Mouse (Mus musculus): ENCODE results near the gene Olfr447. TPM values are rescaled to one million over a fixed set of nuclear protein-coding genes. Genes with fewer than 3 reads are reported as not detected.
A peak's percentile ranks its signal among the peaks of the same experiment; 100 is the strongest.

Olfr447 gene
- total RNA-seq (2014; fragmentation: Nextera tagmentation) (not detected in 2 replicates), total RNA-seq (2017) (not detected in 2 replicates)

- no peak for ATAC-seq (replicated peaks; ENCODE audit: poor library complexity, severe bottlenecking)
Observed at GRCm38 (mm10) chr6:42908578-42908977, at the start of gene Olfr447. Gene Olfr447, plus strand, starts transcription at chr6:42908878.

DNA sequence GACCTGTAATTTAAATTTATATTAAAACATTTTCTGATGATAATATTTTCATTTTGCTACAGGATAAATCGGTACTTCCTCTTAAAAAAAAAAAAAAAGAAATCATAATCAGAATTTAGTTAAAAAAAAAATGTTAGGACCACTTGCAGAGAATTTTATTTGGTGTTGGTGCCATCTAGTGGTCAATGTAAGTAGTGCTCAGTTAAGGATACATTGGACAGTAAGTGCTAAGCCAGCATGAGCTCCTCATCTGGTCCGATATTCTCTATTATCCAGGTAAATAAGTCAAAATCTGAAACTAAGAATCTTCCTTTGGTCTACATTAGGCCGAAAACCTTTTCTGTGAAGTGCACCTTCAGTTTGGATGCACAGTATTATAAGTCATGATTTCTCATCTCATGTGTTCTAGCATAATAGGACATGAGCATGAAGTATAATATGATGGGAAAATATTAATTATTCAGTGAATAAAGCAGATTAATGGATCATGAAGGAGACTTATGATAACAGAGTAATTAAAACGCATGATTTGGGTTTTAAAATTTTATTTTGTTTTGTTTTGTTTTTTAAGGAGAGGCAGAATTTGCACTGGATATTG, 48.4 kb upstream of the Olfr447 start:
- ATAC-seq (replicated peaks; ENCODE audit: poor library complexity, severe bottlenecking), result peak; percentile 65

GRCm38 (mm10) chr6:42869695-42870094, 39.0 kb upstream of the Olfr447 start:
- no peak for ATAC-seq (replicated peaks; ENCODE audit: poor library complexity, severe bottlenecking)

DNA sequence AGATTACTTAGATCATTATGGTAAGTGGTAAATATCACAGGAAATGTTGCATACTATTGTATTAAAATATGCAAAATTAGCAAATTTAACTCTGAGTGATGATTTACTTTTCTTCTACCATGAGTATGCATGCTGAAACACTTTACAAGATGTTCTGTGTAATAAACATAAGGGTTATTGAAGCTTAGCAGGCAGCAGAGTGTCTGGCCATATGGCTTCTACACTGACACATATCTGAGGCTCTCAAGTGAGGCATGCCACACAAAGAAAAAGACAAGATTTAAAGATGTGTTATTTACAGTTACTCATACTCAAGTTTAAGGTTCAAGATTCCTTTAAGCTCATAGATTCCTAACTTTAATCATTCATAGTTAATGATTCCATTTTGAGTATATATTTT, 32.4 kb upstream of the Olfr447 start:
- no peak for ATAC-seq (replicated peaks; ENCODE audit: poor library complexity, severe bottlenecking)

DNA sequence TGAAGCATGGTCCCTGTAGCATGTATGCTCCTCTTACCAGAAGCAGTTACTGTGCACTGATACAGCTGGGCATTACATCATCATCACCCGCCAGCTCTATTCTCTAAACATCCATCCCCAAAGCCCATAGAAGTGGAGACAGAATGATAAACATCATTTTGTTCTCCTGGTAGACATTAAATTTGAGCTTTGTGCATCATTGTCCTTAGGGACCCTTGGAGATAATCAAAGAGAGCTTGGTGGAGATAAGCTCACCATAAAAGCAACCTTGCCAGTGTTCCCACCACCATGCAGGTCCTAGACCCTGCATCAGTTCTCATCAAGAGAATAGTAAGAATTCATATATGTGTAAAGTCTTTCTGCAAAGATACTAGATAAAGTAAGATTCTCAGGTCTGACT, 18.5 kb upstream of the Olfr447 start, which contains the start of gene Olfr448:
Olfr448 (plus strand) TSS at position 301 of the 400 bp plus-strand sequence.
- ATAC-seq (replicated peaks; ENCODE audit: poor library complexity, severe bottlenecking), result no peak

DNA sequence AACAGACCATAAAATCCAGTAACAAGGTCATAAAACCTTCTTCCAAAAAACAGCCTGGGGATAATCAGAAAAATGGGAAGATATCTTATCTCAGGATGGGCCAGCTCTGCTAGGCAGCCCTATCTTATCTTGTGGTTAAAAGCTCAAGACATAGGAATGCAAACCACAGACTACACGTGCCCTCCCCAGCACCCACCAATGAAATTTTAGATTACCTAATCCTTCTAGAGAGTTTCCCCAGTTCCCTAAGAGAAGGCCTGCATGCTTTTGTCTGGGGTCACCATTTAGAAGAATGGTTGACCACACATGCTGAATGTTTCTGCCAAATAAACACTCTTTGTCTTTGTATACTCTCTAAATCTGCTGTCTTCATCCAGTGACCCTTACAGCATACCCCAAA, 8.3 kb upstream of the Olfr447 start:
- no peak for ATAC-seq (replicated peaks; ENCODE audit: poor library complexity, severe bottlenecking)

DNA sequence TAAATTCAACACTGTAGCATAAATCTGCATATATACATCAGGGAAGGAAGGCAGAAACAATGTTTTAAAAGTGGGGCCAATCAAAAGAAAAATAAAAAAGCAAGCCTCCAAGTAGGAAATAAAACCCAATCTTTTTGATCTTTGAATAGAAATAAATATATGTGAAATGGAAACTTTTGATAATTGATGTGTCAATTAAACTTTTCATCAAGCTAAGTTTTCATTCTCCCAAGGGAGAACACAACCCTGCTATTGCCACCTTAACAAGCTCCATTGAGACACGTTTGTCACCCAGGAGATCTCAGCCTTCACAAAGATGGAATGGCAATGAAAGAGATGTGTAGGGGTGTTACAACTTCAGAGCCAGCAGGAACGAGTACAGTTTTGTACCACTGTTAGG, 12.4 kb downstream of the Olfr447 start, which contains the start of gene Olfr446:
Olfr446 (plus strand) TSS at position 301 of the 400 bp plus-strand sequence.
- no peak for ATAC-seq (replicated peaks; ENCODE audit: poor library complexity, severe bottlenecking)

DNA sequence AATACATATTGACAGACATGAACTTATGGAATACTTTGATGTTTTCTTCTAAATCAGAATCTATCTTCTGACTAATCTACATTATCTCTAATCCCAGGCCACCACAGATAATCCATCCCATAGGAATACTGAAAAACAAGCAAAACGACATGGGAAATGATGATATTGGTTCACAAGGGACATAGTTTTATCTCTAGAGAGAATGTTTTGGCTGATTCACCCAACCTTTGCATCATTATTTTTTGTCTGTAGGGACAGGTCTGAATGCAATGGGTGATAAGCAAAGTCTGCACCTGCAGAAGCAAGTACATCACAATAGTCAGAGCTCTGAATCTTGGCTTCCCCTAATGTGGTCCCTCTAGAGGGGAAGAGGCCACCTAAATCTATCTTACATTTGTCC, 40.1 kb downstream of the Olfr447 start, which contains the start of gene Olfr444:
Olfr444 (plus strand) TSS at position 301 of the 400 bp plus-strand sequence.
- no peak for ATAC-seq (replicated peaks; ENCODE audit: poor library complexity, severe bottlenecking)

Other genes starting within 250 kb of the Olfr447 start
- gene Tcaf1, start 198.8 kb upstream of the Olfr447 start, total RNA-seq (2014; fragmentation: Nextera tagmentation), result 0.47 TPM in 1 of 2 replicates, not detected in the other
- gene Tcaf1, start 198.8 kb upstream of the Olfr447 start, total RNA-seq (2017), result 0.13 and 0.46 TPM in 2 replicates
- gene Olfr453, start 169.5 kb upstream of the Olfr447 start, total RNA-seq (2014; fragmentation: Nextera tagmentation), result not detected in 2 replicates
- not detected in 2 replicates for gene Olfr453, start 169.5 kb upstream of the Olfr447 start, total RNA-seq (2017)
- gene Olfr38, start 152.5 kb upstream of the Olfr447 start, total RNA-seq (2014; fragmentation: Nextera tagmentation), result not detected in 2 replicates
- not detected in 2 replicates for gene Olfr38, start 152.5 kb upstream of the Olfr447 start, total RNA-seq (2017)
- not detected in 2 replicates for gene Olfr452, start 123.8 kb upstream of the Olfr447 start, total RNA-seq (2014; fragmentation: Nextera tagmentation)
- not detected in 2 replicates for gene Olfr452, start 123.8 kb upstream of the Olfr447 start, total RNA-seq (2017)
- gene Olfr450, start 96.9 kb upstream of the Olfr447 start, total RNA-seq (2014; fragmentation: Nextera tagmentation), result not detected in 2 replicates
- gene Olfr450, start 96.9 kb upstream of the Olfr447 start, total RNA-seq (2017), result not detected in 2 replicates
- gene Olfr449, start 74.5 kb upstream of the Olfr447 start, total RNA-seq (2014; fragmentation: Nextera tagmentation), result not detected in 2 replicates
- not detected in 2 replicates for gene Olfr449, start 74.5 kb upstream of the Olfr447 start, total RNA-seq (2017)
- gene Olfr448, start 18.4 kb upstream of the Olfr447 start, total RNA-seq (2014; fragmentation: Nextera tagmentation), result not detected in 2 replicates
- gene Olfr448, start 18.4 kb upstream of the Olfr447 start, total RNA-seq (2017), result not detected in 2 replicates
- gene Olfr446, start 12.5 kb downstream of the Olfr447 start, total RNA-seq (2014; fragmentation: Nextera tagmentation), result not detected in 2 replicates
- gene Olfr446, start 12.5 kb downstream of the Olfr447 start, total RNA-seq (2017), result not detected in 2 replicates
- not detected in 2 replicates for gene Olfr444, start 40.2 kb downstream of the Olfr447 start, total RNA-seq (2014; fragmentation: Nextera tagmentation)
- not detected in 2 replicates for gene Olfr444, start 40.2 kb downstream of the Olfr447 start, total RNA-seq (2017)
- gene Olfr441, start 197.5 kb downstream of the Olfr447 start, total RNA-seq (2014; fragmentation: Nextera tagmentation), result not detected in 2 replicates
- gene Olfr441, start 197.5 kb downstream of the Olfr447 start, total RNA-seq (2017), result not detected in 2 replicates
- gene Olfr237-ps1, start 237.7 kb downstream of the Olfr447 start, total RNA-seq (2014; fragmentation: Nextera tagmentation), result not detected in 2 replicates
- not detected in 2 replicates for gene Olfr237-ps1, start 237.7 kb downstream of the Olfr447 start, total RNA-seq (2017)

Measured in granulocyte monocyte progenitor cell, adult 5-6 weeks (primary cell).